Mouse (Mus musculus) brain, embryonic 18.5 days (tissue): Measurements from ENCODE around the gene Plekha4.
"Not testable (repeated sequence)": the region's sequence is repeated elsewhere in the genome, so short reads cannot be mapped to it uniquely, and the experiment has no call there.

ENCODE experiments used
- DNase-seq: peaks from one replicate; pipeline ENCODE4 v3.0.0-alpha.2; 2012; ENCODE audit warnings: low read depth, low spot score

The Plekha4 gene

DNA sequence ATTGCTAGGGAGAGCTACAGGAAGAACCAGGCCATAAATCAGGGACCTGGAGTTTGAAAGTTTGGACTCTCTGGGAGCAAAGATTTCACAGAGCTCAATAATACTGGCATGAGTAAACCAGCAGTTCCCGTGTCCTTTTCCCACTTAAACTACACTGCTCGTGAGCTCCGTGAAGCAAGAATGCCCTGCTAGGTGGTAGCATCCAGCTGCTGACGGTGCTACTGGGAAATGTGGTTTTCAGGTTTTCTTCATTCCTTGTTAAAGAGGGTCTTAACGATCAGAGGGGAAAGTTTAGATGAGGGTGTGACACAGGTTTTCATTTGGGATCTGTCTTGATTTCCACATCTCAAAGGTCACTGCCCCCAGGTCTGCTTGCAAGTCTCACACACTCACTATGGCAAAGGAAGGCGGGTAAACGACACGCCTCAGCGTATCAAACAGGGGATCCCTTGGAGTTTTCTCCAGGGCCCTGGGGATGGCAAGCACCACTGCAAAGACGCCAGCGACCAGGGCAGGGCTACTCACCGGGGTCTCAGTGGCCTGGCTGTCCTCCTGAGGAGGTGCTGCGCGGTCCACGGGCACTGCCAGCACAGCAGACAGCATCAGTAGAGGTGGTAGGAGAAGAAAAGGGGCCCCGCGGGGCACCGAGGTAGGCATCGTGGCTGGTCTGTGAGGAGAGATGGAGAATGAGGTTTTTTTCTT is 16.8 kb upstream of the Plekha4 start:
- no peak for DNase-seq

DNA sequence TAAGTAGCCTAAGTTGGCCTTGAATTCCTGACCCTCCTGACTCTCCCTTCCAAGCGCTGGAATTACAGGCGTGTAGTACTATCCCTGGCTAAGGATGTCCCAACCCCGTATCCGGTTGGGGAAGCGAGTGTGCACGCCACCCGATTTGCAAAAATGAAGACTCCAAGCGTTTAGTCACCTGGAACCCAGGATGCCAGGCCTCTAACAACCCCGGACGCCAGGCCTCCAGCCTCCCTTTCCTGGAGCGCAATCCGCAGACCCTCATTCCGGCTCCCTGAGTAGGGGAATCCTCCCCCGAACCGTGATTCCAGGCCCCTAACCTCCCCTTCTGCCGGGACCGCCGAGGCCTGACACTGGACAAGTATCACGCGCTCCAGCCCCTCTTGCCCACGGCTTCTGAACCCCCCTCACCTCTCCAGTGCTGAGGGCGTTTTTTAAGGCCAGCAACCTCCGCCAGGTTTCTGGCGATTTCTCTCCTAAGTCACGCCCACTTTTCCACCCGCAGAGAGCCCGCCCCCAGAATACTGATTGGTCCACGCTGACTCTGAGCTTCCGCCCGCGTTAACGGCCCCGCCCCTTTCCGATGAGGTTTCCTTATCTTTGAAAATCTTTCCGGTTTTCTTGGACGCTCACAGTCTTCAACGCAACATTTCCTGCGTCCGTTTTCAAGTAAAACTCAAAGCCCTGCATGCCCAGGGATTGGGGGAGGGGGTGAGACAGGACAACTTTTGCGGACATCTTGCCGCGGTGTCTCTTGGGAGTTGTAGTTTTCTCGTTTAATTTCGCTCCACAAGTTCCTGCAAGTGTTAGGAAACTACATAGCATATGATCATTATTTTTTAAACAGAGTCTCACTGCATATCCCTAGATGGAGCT is 16.0 kb upstream of the Plekha4 start, which contains the start of gene Nucb1:
Gene Nucb1, minus strand, starts transcription at position 495 of the 876 bp plus-strand sequence.
- DNase-seq, result peak; percentile 83

DNA sequence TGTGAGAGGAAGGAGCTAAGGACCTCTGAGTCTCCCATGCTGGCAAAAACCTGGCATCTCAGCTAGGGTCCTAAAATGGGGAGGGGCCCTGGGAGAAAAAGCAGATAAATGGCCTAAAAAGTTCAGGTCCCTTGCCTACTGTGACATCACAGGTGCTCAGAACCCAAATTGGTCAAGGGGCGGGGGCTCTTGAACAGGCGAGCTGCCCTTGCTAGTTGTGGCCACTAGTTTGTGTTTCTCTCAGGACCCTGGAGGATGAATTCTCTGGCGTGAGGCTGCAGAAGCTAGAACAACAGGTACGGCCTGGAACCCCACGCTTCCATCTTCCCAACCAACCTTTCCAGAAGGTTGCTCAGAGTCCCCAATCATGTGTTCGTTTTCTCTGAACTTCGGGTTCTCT is 11.7 kb upstream of the Plekha4 start:
- no peak for DNase-seq

DNA sequence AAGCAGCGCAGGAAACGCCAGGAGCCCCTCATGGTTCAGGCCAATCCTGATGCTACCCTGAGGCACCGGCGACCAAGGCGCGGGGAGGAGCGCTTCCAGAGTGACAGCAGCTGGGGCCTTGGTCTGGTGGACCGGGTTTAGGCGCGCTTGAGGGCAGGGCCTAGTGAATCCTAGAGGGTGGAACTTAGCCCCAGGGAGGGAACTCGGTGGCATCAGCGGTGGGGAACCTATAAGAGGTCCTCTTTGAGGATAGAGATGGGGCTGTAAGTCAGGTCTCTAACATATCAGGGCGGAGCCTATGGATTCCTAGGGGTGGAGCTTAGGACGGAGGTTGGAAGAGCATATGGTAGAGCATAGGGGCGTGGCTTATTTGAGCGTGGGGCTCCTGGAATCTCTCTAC is 10.7 kb upstream of the Plekha4 start:
- no peak for DNase-seq

DNA sequence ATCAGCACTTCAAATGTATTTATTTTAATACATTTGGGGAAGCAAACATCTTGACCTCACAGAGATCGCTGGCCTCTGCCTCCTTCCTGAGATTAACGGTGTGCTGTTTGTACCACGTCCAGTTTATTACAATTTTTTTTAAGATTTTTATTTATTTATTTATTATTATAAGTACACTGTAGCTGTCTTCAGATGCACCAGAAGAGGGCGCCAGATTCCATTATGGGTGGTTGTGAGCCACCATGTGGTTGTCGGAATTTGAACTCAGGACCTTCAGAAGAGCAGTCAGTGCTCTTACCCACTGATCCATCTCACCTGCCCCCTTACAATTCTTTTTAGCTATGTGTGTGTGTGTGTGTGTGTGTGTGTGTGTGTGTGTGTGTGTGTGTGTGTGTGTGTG is 9.3 kb upstream of the Plekha4 start:
- not testable (repeated sequence) for DNase-seq

DNA sequence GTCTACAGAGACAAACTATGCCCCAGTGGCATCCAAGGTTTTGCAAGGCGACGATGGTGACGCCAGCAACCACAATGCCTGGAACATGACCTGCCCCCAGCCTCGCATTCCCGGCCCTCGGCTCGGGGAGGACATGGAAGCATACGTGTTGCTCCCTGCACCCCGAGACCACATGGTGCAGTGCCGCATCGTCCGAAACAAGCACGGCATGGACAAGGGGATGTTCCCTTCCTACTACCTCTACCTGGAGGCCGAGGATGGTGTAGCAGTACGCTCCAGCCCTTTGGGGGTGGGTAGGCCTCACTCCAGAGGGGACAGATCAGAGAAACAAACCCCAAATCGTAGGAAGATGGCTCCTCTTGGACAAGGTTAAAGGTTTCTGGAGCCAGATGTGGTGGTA is 7.5 kb upstream of the Plekha4 start:
- no peak for DNase-seq

DNA sequence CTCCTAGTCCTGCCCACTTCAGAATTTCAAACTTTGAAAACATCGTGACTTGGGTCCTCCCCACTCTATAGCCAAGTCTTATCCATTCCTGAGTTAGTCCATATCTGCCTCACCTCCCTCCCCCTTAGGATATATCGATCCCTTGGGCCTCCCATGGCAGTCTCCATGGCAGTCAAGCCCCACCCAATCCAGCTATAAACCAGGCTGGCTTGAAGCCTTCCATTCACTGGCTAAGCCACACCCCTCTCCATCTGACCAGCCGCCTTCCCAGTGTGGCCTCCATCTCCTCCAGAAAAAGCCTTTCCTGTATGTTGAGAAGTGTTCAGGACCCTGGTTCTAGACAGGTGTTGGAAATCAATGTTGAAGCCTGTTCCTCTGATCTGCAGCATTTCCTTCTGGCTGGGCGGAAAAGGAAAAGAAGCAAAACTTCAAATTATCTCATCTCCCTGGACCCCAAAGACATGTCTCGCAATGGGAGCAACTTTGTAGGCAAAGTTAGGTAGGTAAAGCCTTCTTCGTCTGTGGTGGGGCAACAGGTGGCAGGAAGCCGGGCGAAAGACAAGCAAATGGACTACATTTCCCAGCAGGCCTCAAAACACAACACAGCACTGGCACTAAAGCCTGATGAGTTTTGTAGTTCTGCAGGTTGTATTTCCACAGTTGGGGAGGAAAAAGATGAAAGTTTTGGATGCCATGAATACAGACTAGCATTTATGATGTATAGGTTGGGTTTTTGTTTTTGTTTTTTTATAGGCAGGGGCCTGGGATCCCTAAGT is 6.6 kb upstream of the Plekha4 start:
- DNase-seq, result no peak

DNA sequence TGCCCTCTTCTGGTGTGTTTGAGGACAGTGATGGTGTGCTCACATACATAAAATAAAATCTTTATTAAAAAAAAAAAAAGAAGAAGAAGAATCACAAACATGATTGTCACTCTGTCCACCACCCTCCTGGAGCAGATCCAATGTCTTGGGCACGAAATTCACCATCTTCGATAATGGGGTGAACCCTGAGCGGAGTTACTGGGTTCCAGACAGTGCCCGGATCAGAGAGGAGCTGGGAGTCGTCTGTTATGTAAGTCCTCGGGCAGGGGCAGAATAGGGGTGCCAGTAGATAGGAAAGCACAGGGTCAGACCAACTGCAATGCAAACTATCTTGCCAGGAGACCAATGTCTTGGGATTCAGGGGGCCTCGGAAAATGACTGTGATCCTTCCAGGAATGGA is 5.5 kb upstream of the Plekha4 start:
- no peak for DNase-seq

DNA sequence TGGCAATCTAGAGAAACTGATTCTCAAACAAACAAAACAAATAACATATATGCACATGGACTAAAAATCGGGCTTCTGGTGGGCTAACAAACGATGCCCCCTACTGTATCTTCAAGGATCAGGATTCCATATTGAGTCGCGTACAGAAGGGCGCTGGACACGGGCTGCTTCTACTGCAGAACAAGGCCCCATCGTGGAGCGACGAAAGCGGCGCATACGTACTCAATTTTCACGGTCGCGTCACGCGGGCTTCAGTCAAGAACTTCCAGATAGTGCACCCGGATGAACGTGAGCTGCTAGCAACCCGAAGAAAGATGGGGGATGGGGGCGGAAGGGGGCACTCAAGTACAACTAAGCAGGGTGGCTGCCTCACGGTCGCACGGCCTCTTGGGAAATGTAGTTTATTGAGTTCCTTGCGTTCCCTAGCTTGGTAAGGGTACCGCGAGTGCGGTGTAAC is 4.4 kb upstream of the Plekha4 start:
- peak; percentile 87 for DNase-seq

DNA sequence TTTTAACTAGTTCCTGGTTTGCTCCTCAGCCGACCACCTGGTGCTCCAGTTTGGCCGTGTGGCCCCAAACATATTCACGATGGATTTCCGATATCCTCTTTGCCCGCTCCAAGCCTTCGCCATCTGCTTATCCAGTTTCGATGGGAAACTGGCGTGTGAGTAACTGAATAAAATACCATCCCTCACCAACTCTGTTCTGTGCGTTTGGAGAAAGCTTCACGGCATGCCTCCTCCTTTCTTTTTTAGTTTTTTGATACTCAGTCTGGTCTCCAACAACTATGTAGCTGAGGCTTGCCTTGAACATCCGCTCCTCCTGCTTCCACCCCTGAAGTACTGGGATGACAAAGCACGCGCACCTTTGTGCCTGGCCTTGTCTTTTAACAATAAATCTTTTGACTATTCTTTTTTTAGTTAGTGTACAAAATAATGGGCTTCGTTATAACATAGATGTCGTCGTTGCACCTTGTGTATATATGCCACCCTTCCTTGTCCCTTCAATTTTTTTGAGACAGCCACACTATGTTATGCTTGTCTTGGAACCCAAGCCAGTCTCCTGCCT is 3.9 kb upstream of the Plekha4 start:
- DNase-seq, result no peak

DNA sequence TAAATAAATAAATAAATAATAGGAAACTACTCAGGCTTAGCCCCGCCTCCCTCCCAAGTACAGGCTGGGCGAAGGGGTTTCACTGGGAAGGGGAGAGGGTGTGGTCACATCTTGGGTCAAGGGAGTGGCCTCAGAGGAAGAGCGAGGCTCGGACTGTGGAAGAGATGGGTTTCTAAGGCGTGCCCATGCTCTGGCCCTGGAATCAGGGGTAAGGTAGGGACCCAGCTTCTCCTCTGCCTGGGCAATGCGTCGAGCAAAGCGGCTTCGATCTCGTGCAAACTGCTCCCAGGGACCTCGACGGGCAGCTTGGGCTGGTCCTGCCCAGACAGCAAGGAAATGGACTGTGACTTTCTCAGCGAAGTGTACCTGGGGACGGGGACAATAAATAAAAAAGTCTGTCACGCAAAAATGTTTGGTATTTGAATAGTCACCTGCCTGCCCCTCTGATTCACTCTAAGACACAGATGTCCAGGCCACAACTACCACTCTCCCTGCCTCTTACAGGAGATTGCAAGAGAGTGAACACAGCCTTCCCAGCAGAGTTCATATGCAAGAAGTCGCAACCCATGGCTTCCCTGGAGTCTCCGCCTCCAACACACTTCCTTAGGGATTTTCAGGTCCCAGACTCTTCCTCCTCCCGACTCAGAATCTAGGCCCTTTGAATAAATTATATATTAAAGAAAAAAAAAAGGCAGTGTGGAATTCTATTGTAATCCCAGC is 3.0 kb upstream of the Plekha4 start:
- DNase-seq, result no peak

DNA sequence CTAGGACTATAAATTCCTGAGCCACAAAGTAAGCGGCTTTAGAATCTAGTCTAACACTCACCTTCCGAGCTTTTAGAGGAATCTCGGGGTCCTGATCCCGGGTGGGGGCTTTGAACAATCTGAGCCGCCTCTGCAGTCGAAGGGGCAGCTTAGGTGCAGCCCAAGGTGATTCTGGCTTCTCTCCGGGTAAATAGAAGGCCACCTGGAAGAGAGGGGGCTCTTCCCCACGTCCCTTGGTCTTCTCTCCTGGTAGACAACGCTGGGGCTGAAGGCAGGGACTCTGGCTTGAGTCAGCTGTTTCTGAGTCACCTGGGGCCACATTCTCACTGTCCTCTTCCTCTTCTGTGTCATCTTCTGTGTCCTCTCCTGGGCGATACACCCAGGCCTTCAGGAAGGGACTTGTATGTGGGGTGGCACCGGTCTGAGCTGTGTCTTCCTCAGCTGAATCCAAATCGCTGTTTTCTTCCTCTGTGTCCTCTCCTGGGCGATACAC is 2.4 kb upstream of the Plekha4 start:
- no peak for DNase-seq

DNA sequence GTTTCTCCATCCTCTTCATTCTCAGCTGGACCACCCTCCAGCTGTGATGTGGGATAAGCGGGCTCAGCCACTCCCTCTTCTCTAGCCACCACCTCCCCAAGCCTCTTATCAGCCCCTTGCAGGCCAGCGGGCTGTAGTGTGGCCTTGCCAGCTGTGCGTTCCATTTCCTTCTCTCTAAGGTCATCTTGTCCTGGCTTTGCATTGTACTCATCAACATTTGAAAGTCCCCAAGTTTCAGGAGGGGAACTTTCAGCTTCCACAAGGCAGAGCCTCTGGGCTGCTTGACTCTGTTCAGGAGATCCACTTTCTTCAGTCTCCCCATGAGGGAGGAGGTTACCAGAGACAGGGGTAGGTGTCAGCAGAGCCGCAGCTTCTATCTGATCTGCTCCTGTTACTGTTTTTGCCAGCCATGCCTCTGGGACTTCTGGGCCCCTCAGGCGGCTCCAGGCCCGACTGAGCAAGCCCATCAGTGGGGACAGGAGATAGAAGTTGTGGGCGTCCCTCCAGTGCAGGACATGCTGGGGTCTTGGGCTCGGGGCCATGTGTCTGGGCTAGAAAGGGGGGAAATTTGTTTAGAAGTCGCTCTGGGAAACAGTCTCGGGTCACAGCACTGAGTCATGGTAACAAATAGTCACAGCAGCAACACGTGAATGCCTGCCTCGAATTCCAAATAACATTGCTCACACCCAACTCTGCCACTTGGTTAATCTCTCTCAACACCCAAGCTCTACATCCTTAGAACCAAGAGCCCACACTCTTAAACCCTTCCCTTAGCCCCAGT is 1.1 kb upstream of the Plekha4 start:
- DNase-seq, result no peak

DNA sequence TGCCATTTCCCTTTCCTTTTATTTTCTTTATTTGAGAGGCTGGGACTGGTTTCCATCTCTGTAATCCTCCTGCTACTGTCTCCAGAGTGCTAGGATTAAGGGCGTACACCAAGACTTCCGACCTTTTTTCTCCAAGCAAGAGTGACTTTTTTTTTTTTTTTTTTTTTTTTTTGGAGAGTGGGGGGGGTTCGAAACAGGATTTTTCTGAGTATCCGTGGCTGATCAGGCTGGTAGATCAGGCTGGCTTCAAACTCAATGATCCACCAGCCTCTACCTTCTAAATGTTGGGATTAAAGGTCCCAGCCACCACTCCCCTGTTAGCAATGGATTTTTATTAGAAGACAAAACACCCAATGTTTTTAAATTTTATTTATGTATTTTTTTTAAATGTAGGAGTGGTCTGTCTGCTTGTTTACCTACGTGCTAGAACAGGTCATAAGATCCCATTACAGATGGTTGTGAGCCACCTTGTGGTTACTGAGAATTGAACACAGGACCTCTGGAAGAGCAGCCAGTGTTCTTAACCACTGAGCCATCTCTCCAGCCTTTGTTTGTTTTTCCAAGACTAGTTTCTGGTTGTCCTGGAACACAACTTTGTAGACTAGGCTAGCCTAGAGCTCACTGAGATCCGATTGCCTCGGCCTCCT is 467 bp downstream of the Plekha4 start:
- no peak for DNase-seq

DNA sequence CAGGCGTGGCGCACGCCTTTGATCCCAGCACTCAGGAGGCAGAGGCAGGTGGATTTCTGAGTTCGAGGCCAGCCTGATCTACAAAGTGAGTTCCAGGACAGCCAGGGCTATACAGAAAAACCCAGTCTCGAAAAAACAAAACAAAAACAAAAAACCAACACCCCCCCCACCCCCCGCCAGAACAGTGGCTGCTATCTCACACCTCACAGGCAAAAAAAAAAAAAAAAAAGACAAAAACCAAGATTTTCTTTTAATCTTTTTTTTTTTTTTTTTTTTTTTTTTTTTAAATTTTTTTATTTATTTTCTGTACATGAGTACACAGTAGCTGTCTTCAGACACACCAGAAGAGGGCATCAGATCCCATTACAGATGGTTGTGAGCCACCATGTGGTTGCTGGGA is 1.0 kb downstream of the Plekha4 start:
- not testable (repeated sequence) for DNase-seq

DNA sequence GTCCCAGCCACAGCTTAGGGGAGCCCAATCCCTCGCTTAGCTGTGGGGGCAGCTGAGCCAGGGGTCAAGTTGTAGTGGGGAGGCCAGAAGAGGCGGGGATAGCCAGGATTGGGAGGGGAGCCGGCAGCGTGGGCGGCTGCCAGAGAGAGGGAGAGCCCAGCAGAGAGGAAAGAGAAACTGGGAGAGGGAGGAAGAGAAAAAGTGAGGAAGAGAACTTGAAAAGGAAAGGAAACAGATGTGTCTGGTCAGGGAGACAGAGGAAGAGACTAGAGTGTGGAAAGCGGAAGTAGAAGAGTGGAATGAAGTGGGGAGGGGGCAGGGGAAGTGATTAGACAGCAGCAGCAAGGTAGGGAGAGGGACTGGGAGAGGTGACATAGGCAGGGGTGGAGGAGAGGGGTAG is 3.3 kb downstream of the Plekha4 start:
- no peak for DNase-seq

DNA sequence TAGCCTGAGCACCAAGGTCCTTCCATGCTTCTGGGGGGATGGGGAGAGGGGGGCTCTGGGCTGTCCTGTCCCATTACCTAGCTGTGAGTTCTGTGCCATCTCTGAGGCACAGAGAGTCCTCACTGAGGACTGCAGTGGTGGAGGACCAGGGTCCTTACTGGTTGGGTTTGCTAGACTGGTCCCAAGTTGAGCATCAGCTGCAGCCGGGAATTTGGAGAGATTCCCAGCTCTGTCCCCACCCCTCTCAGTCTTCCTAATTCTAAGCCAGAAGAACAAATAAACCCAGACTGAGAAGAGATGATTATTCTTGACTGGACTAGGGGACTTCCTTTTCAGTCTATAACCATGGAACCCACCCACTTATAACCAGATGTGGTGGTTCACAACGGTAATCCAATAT is 4.5 kb downstream of the Plekha4 start:
- no peak for DNase-seq

DNA sequence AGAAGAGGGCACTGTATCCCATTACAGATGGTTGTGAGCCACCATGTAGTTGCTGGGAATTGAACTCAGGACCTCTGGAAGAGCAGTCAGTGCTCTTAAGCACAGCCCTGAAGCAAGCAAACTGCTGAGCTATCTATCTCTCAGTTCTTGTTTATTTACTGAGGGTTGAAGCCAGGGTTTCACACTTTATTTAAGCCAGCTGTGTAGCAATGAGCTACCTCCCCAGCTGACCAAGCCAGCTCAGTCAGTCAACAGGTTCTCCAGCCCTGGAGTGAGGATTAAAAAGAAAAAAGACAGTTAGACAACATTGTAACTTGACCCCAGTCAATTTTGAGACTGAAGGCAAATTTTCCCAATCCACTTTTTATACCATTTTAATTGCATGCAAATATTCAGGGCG is 9.5 kb downstream of the Plekha4 start:
- DNase-seq, result no peak

DNA sequence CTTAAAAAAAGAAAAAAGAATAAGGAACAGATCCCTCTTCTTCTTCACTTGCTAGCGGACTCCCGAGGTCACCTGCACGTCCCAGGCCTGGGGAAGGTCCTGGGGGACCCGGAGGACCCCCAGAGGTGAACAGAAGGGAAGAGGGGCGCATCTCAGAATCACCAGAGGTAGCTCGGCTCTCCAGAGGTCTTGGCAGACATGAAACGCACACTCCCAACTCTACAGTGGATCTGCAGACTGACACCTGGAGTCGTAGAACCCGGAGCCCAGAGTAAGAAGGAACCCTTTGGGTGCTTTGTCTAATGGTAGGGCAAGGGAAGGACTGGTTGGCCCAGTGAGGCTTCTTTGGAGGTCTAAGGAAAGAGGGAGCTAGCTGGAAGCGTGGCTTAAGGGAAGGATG is 11.5 kb downstream of the Plekha4 start:
- no peak for DNase-seq
